Comparison of ENCODE assay signal across 22 mouse cellular contexts in genomic region chr14:57346135-57346534, GRCm38 (mm10). TPM values are rescaled to one million over a fixed set of nuclear protein-coding genes. Genes with fewer than 3 reads are reported as not detected.
DNase-seq lines count a peak whose midpoint lies in the region; ATAC-seq and TF ChIP-seq lines count a peak whose summit lies in the region.
"Had no signal": no experiment of that assay in that cellular context is flagged by ENCODE, and none has a peak within 500 bp of the region (broad histone marks: within the 10 kb centered on the region; RNA-seq: fewer than 3 reads in every experiment).

No protein-coding gene starts in this region.

- POLR2A ChIA-PET in Patski (lab: Charles Lee): no interaction called here

- over 99% methylated on average over 3 of the region's 3 CpGs for WGBS in kidney, adult 2 months
- 88% methylated on average over 3 of the region's 3 CpGs for WGBS in kidney, embryonic 14.5 days
- 82% methylated on average over 3 of the region's 3 CpGs for WGBS in liver, postnatal 0 days (ENCODE audit: insufficient replicate concordance)
- WGBS in stomach, postnatal 0 days: 97% methylated on average over 3 of the region's 3 CpGs
- 89% methylated on average over 3 of the region's 3 CpGs for WGBS in forebrain, embryonic 14.5 days

- no peak overlapping the region for H3K9ac ChIP-seq in kidney, embryonic 14.5 days (ENCODE audit: low read depth, low read length)
- no peak overlapping the region for H3K9ac ChIP-seq in liver, postnatal 0 days (replicated peaks)
- H3K9ac ChIP-seq in stomach, postnatal 0 days (ENCODE audit: low read length): no peak overlapping the region
- H3K9ac ChIP-seq in forebrain, embryonic 14.5 days (ENCODE audit: low read length): no peak overlapping the region
- H3K9ac ChIP-seq: embryonic facial prominence, embryonic 15.5 days; forebrain, postnatal 0 days; midbrain, embryonic 13.5 days had no signal

- H3K4me2 ChIP-seq in kidney, embryonic 14.5 days (replicated peaks; ENCODE audit: low read depth, low read length): no peak overlapping the region
- no peak overlapping the region for H3K4me2 ChIP-seq in liver, postnatal 0 days (ENCODE audit: low read depth, low read length)
- H3K4me2 ChIP-seq in stomach, postnatal 0 days (replicated peaks; ENCODE audit: low read depth): no peak overlapping the region
- H3K4me2 ChIP-seq in forebrain, embryonic 14.5 days (ENCODE audit: low read length): no peak overlapping the region
- H3K4me2 ChIP-seq: embryonic facial prominence, embryonic 15.5 days; midbrain, embryonic 13.5 days had no signal

- no peak for DNase-seq in kidney, adult 2 months
- no peak for DNase-seq in liver, postnatal 0 days
- DNase-seq in liver: no peak
- no peak for DNase-seq in Patski (ENCODE audit: low read depth, low spot score)
- no peak for DNase-seq in stomach, postnatal 0 days (ENCODE audit: low spot score)
- DNase-seq in forebrain, embryonic 14.5 days (ENCODE audit: low spot score): no peak
- DNase-seq: adrenal gland, postnatal 14 days; cerebellum, adult 8-10 months; forebrain, postnatal 0 days; gastrocnemius, postnatal 36 days; kidney, postnatal 14 days; layer of hippocampus, postnatal 36 days; lung, adult 2 months; lung, postnatal 36 days had no signal

- no peaks in the 10 kb centered on the region for H3K9me3 ChIP-seq in kidney, embryonic 14.5 days (ENCODE audit: control insufficient read depth, low read length)
- H3K9me3 ChIP-seq in liver, postnatal 0 days (ENCODE audit: low read length): no peaks in the 10 kb centered on the region
- no peaks in the 10 kb centered on the region for H3K9me3 ChIP-seq in stomach, postnatal 0 days (ENCODE audit: control insufficient read depth, low read length)
- no peaks in the 10 kb centered on the region for H3K9me3 ChIP-seq in forebrain, embryonic 14.5 days (replicated peaks; ENCODE audit: control insufficient read depth, low read length)
- H3K9me3 ChIP-seq: embryonic facial prominence, embryonic 15.5 days; heart, embryonic 10.5 days; hindbrain, embryonic 10.5 days; midbrain, embryonic 13.5 days had no signal

- CTCF ChIA-PET in Patski (lab: Charles Lee): no interaction called here

- TF ChIP-seq POLR2A in kidney, adult 2 months (IDR thresholded peaks at IDR 0.05; ENCODE audit: low read depth, low read length): no peak

- in situ Hi-C loops in Patski (cut with MboI; ENCODE audit: low pct_unique_long_range_greater_than_20kb): no loop called here

- 0 out of 2 replicates have a peak, but pooled peaks have one; percentile 25 for TF ChIP-seq CTCF in kidney, adult 2 months (conservative IDR thresholded peaks at IDR 0.05; ENCODE audit: insufficient read depth, insufficient read length, low read depth, low read length)
- peak; percentile 25 for TF ChIP-seq CTCF in liver, postnatal 0 days (IDR thresholded peaks at IDR 0.05; ENCODE audit: low read depth)
- TF ChIP-seq CTCF in Patski (IDR thresholded peaks at IDR 0.05): peak; percentile 53
- peak; percentile 42 for TF ChIP-seq CTCF in stomach, postnatal 0 days (IDR thresholded peaks at IDR 0.05; ENCODE audit: low read depth)

- no peak for TF ChIP-seq EP300 in liver, postnatal 0 days (IDR thresholded peaks at IDR 0.05; ENCODE audit: low read depth)
- no peak for TF ChIP-seq EP300 in stomach, postnatal 0 days (optimal IDR thresholded peaks at IDR 0.05)

- no peaks in the 10 kb centered on the region for H3K27me3 ChIP-seq in kidney, adult 2 months (replicated peaks; ENCODE audit: control insufficient read depth, insufficient read depth, low read length)
- H3K27me3 ChIP-seq in kidney, embryonic 14.5 days (ENCODE audit: control insufficient read depth, insufficient read depth, low read length): no peaks in the 10 kb centered on the region
- no peaks in the 10 kb centered on the region for H3K27me3 ChIP-seq in liver, postnatal 0 days (ENCODE audit: insufficient read depth, low read length)
- H3K27me3 ChIP-seq in Patski: no peaks in the 10 kb centered on the region
- no peaks in the 10 kb centered on the region for H3K27me3 ChIP-seq in stomach, postnatal 0 days (ENCODE audit: control insufficient read depth, insufficient read depth, low read length)
- no peaks in the 10 kb centered on the region for H3K27me3 ChIP-seq in forebrain, embryonic 14.5 days (replicated peaks; ENCODE audit: control insufficient read depth, insufficient read depth, low read length)
- H3K27me3 ChIP-seq: embryonic facial prominence, embryonic 15.5 days; megakaryocyte, embryonic 14.5 days; midbrain, embryonic 13.5 days had no signal

- H3K4me1 ChIP-seq in kidney, adult 2 months (ENCODE audit: control insufficient read depth, insufficient read depth, low read length): peaks cover 19% of the 10 kb centered on the region
- peaks cover 18% of the 10 kb centered on the region for H3K4me1 ChIP-seq in kidney, embryonic 14.5 days (ENCODE audit: control insufficient read depth, insufficient read depth, low read length)
- no peaks in the 10 kb centered on the region for H3K4me1 ChIP-seq in liver, postnatal 0 days (ENCODE audit: insufficient read depth)
- H3K4me1 ChIP-seq in stomach, postnatal 0 days (replicated peaks; ENCODE audit: control insufficient read depth, insufficient read depth): no peaks in the 10 kb centered on the region
- H3K4me1 ChIP-seq in forebrain, embryonic 14.5 days (ENCODE audit: control insufficient read depth, insufficient read depth, low read length): no peaks in the 10 kb centered on the region
- H3K4me1 ChIP-seq: embryonic facial prominence, embryonic 15.5 days; midbrain, embryonic 13.5 days had no signal

- no peak for ATAC-seq in kidney, embryonic 14.5 days (ENCODE audit: low FRiP score, low TSS enrichment)
- no peak for ATAC-seq in liver, postnatal 0 days
- no peak for ATAC-seq in Patski
- no peak for ATAC-seq in stomach, postnatal 0 days (ENCODE audit: low FRiP score, low TSS enrichment)
- no peak for ATAC-seq in forebrain, embryonic 14.5 days
- ATAC-seq: forebrain, postnatal 0 days; hindbrain, embryonic 16.5 days; intestine, embryonic 16.5 days; midbrain, embryonic 13.5 days had no signal

- H3K4me3 ChIP-seq in kidney, adult 2 months (ENCODE audit: insufficient read depth, low read depth, low read length): no peak overlapping the region
- no peak overlapping the region for H3K4me3 ChIP-seq in kidney, embryonic 14.5 days (ENCODE audit: low read length)
- no peak overlapping the region for H3K4me3 ChIP-seq in liver, postnatal 0 days (ENCODE audit: low read depth, low read length)
- no peak overlapping the region for H3K4me3 ChIP-seq in stomach, postnatal 0 days (ENCODE audit: low read depth, low read length)
- no peak overlapping the region for H3K4me3 ChIP-seq in forebrain, embryonic 14.5 days (ENCODE audit: low read depth, low read length)
- H3K4me3 ChIP-seq: embryonic facial prominence, embryonic 15.5 days; heart, embryonic 10.5 days; hindbrain, embryonic 10.5 days; megakaryocyte, embryonic 14.5 days; midbrain, embryonic 13.5 days had no signal

- no peaks in the 10 kb centered on the region for H3K36me3 ChIP-seq in kidney, adult 2 months (ENCODE audit: control insufficient read depth, insufficient read depth, low read length)
- H3K36me3 ChIP-seq in kidney, embryonic 14.5 days (ENCODE audit: control insufficient read depth, insufficient read depth, low read length): no peaks in the 10 kb centered on the region
- H3K36me3 ChIP-seq in liver, postnatal 0 days (replicated peaks; ENCODE audit: insufficient read depth, low read length): no peaks in the 10 kb centered on the region
- H3K36me3 ChIP-seq in stomach, postnatal 0 days (ENCODE audit: control insufficient read depth, insufficient read depth, low read length): no peaks in the 10 kb centered on the region
- H3K36me3 ChIP-seq in forebrain, embryonic 14.5 days (ENCODE audit: control insufficient read depth, insufficient read depth, low read length): no peaks in the 10 kb centered on the region
- H3K36me3 ChIP-seq: embryonic facial prominence, embryonic 15.5 days; heart, embryonic 10.5 days; hindbrain, embryonic 10.5 days; midbrain, embryonic 13.5 days had no signal

- no peak overlapping the region for H3K27ac ChIP-seq in kidney, adult 2 months (ENCODE audit: insufficient read depth, low read depth, low read length)
- H3K27ac ChIP-seq in kidney, embryonic 14.5 days (ENCODE audit: low read depth, low read length): no peak overlapping the region
- H3K27ac ChIP-seq in liver, postnatal 0 days (ENCODE audit: low read depth): no peak overlapping the region
- no peak overlapping the region for H3K27ac ChIP-seq in stomach, postnatal 0 days (replicated peaks)
- no peak overlapping the region for H3K27ac ChIP-seq in forebrain, embryonic 14.5 days (ENCODE audit: low read depth, low read length)
- H3K27ac ChIP-seq: embryonic facial prominence, embryonic 15.5 days; heart, embryonic 10.5 days; hindbrain, embryonic 10.5 days; midbrain, embryonic 13.5 days had no signal

RNA-seq across cellular contexts. Expression of gene Cryl1, which starts 52.2 kb away (rescaled TPM):
- polyA plus RNA-seq in kidney, adult 2 months (2012; rRNA removed): 577 and 580 TPM in 2 replicates
- polyA plus RNA-seq in kidney, embryonic 14.5 days (2014; fragmentation: Nextera tagmentation; extraction: Ambion mirVana): 14.3 and 17.6 TPM in 2 replicates
- polyA plus RNA-seq in liver, postnatal 0 days (2015; fragmentation: Nextera tagmentation; extraction: Ambion mirVana): 6.7 and 7.3 TPM in 2 replicates
- polyA plus RNA-seq in Patski (2021): 5.9 TPM
- polyA plus RNA-seq in stomach, postnatal 0 days (2015; fragmentation: Nextera tagmentation; extraction: Ambion mirVana): 49.8 and 51.3 TPM in 2 replicates
- 9.0 and 9.9 TPM in 2 replicates for polyA plus RNA-seq in forebrain, embryonic 14.5 days (2014; fragmentation: Nextera tagmentation; extraction: Ambion mirVana)

Comparison
In these comparisons a context has a peak if more than half of its experiments do, and no peak if none do; other contexts are left out.
1. RNA of gene Cryl1, which starts 52.2 kb away (polyA plus RNA-seq): 577 to 580 TPM in kidney, adult 2 months; 49.8 to 51.3 TPM in stomach, postnatal 0 days, 14.3 to 17.6 TPM in kidney, embryonic 14.5 days, 9.0 to 9.9 TPM in forebrain, embryonic 14.5 days, 6.7 to 7.3 TPM in liver, postnatal 0 days and 5.9 TPM in Patski (single experiment); every median in the first group is over 10 times any median in the second.
2. Peak in every context shown above with its lines, with median percentiles within 50 percentile points of each other: CTCF ChIP-seq.